Mouse (Mus musculus): ENCODE measurements around the gene Adamts20. TPM values are rescaled to one million over a fixed set of nuclear protein-coding genes. Genes with fewer than 3 reads are reported as not detected.

Adamts20 gene
- total and polyA plus RNA-seq, 3 experiments: 2.1 to 3.6 TPM; not detected in 1

GRCm38 (mm10) chr15:94326626-94327025, 138.6 kb downstream of the Adamts20 start:
- Histone ChIP-seq H3K27ac (ENCODE audit: control insufficient read depth, low read depth, low read length) (no peak overlapping the region), H3K9ac (ENCODE audit: control insufficient read depth, low read depth, low read length, poor library complexity, severe bottlenecking) (no peak overlapping the region), H3K4me1 (ENCODE audit: control insufficient read depth in 1 of 2, insufficient read depth in 2 of 2, low read length in 2 of 2) (no peaks in the 10 kb centered on the region), H3K9me3 (replicated peaks; ENCODE audit: insufficient read depth, low read length) (no peaks in the 10 kb centered on the region), H3K4me3 (ENCODE audit: control insufficient read depth in 1 of 2, insufficient read depth in 1 of 2, low read depth in 2 of 2, low read length in 2 of 2) (no peak overlapping the region), H3K36me3 (ENCODE audit: control insufficient read depth in 1 of 2, insufficient read depth in 2 of 2, low read length in 2 of 2) (no peaks in the 10 kb centered on the region), H3K27me3 (ENCODE audit: control insufficient read depth in 1 of 2, insufficient read depth in 2 of 2, low read length in 2 of 2) (no peaks in the 10 kb centered on the region), H3K79me2 (ENCODE audit: control insufficient read depth, insufficient read depth, low read length, poor library complexity) (no peaks in the 10 kb centered on the region)
- TF ChIP-seq TCF12 (IDR thresholded peaks at IDR 0.05; ENCODE audit: low read depth, low read length) (no peak), SIN3A (IDR thresholded peaks at IDR 0.05; ENCODE audit: low read length) (no peak), MAZ (IDR thresholded peaks at IDR 0.05; ENCODE audit: low read depth, low read length) (no peak), KAT2A (conservative IDR thresholded peaks at IDR 0.05; ENCODE audit: low read depth, low read length) (no peak), RCOR1 (IDR thresholded peaks at IDR 0.05; ENCODE audit: low read depth, low read length) (no peak), ZC3H11A (IDR thresholded peaks at IDR 0.05; ENCODE audit: low read depth, low read length) (no peak), MAFK (IDR thresholded peaks at IDR 0.05; ENCODE audit: borderline replicate concordance, low read depth, low read length) (no peak), CHD2 (IDR thresholded peaks at IDR 0.05; ENCODE audit: low read length) (no peak), ZMIZ1 (IDR thresholded peaks at IDR 0.05; ENCODE audit: low read depth, low read length) (no peak)
- DNase-seq (ENCODE audit: low read depth, low spot score): no peak

DNA sequence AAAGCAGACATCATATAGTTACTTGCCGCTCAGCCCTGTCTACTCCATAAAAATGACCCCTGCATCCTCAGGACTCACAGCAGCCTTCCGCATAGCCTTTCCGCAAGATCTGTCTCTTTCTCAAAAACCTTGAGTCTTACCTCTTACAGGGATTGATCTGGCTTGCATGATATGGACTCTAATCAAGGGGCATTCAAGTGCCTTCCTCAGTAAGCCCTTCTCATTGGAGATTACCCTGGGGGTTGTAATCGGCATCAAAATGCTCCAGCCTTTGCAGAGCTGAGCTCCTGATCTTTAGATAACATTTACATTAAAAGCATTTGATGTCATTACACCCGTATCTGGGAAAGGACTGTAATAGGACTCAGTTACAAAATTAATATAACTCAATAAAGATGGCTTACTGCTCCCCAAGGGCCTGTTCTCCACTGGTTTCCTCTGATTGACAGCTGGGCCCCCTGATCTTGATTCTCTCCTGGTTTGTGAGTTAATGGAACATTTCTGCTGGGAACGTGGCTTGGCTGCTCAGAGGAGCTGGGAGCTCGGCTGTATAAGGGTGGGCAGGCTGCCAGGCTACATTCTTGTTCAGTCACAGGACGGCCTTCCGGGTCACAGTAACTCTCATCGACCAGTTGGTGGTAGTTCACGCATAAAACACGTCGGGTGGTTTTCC, 139.6 kb downstream of the Adamts20 start:
- H3K36me3 ChIP-seq (ENCODE audit: control insufficient read depth in 1 of 2, insufficient read depth in 2 of 2, low read length in 2 of 2): no peaks in the 10 kb centered on the region
- H3K9me3 ChIP-seq (replicated peaks; ENCODE audit: insufficient read depth, low read length): no peaks in the 10 kb centered on the region
- DNase-seq (ENCODE audit: low read depth, low spot score): no peak
- no peaks in the 10 kb centered on the region for H3K4me1 ChIP-seq (ENCODE audit: control insufficient read depth in 1 of 2, insufficient read depth in 2 of 2, low read length in 2 of 2)
- TF ChIP-seq MAZ (IDR thresholded peaks at IDR 0.05; ENCODE audit: low read depth, low read length) (no peak), JUND (IDR thresholded peaks at IDR 0.05; ENCODE audit: low read depth, low read length) (no peak), E2F4 (IDR thresholded peaks at IDR 0.05; ENCODE audit: borderline replicate concordance, low read depth, low read length) (no peak), ELF1 (IDR thresholded peaks at IDR 0.05; ENCODE audit: low read depth, low read length) (no peak), GATA1 (IDR thresholded peaks at IDR 0.05; ENCODE audit: low read depth, low read length) (no peak), MYB (IDR thresholded peaks at IDR 0.05; ENCODE audit: low read depth, low read length) (no peak), BHLHE40 (IDR thresholded peaks at IDR 0.05; ENCODE audit: borderline replicate concordance, low read depth, low read length) (no peak), MAFK (IDR thresholded peaks at IDR 0.05; ENCODE audit: borderline replicate concordance, low read depth, low read length) (no peak), HCFC1 (IDR thresholded peaks at IDR 0.05; ENCODE audit: low read depth, low read length) (no peak), CHD1 (IDR thresholded peaks at IDR 0.05; ENCODE audit: low read depth, low read length) (no peak), MEF2A (IDR thresholded peaks at IDR 0.05; ENCODE audit: extremely low read depth, insufficient replicate concordance, low read depth, low read length, poor library complexity, severe bottlenecking) (no peak), MYC (IDR thresholded peaks at IDR 0.05; ENCODE audit: low read depth, low read length) (no peak), ETS1 (IDR thresholded peaks at IDR 0.05; ENCODE audit: low read depth, low read length) (no peak), TCF12 (IDR thresholded peaks at IDR 0.05; ENCODE audit: low read depth, low read length) (no peak), ZNF384 (IDR thresholded peaks at IDR 0.05; ENCODE audit: low read depth, low read length) (no peak), NELFE (IDR thresholded peaks at IDR 0.05; ENCODE audit: low read depth, low read length) (no peak), KAT2A (conservative IDR thresholded peaks at IDR 0.05; ENCODE audit: low read depth, low read length) (no peak), GABPA (IDR thresholded peaks at IDR 0.05; ENCODE audit: low read depth, low read length) (no peak)
- no peak overlapping the region for H3K9ac ChIP-seq (ENCODE audit: control insufficient read depth, low read depth, low read length, poor library complexity, severe bottlenecking)
- no peaks in the 10 kb centered on the region for H3K27me3 ChIP-seq (ENCODE audit: control insufficient read depth in 1 of 2, insufficient read depth in 2 of 2, low read length in 2 of 2)
- no peaks in the 10 kb centered on the region for H3K79me2 ChIP-seq (ENCODE audit: control insufficient read depth, insufficient read depth, low read length, poor library complexity)
- no peak overlapping the region for H3K4me3 ChIP-seq (ENCODE audit: control insufficient read depth in 1 of 2, insufficient read depth in 1 of 2, low read depth in 2 of 2, low read length in 2 of 2)
- no peak overlapping the region for H3K27ac ChIP-seq (ENCODE audit: control insufficient read depth, low read depth, low read length)

Measured in MEL (cell line).